Mouse (Mus musculus) liver, embryonic 12.5 days (tissue): ENCODE measurements around the gene Kcnk3. TPM values are rescaled to one million over a fixed set of nuclear protein-coding genes. Genes with fewer than 3 reads are reported as not detected.

Source experiments
- ATAC-seq: fragments of 200-750 bp; cut with Nextera tagmentation; 2 replicates; pipeline ENCODE4 v1.8.0; 2017; ENCODE audit warnings: moderate number of reproducible peaks, mild to moderate bottlenecking, moderate library complexity
- H3K27ac ChIP-seq: fragments of 300-500 bp; sonication (generic); 2 replicates; pipeline ENCODE4 v1.5.1; 2016; ENCODE audit warnings: mild to moderate bottlenecking
- H3K27me3 ChIP-seq: fragments of 300-500 bp; sonication (generic); replicated peaks from 2 replicates; pipeline ENCODE4 v1.6.1; 2016; ENCODE audit warnings: mild to moderate bottlenecking, moderate library complexity
- H3K36me3 ChIP-seq: fragments of 300-500 bp; sonication (generic); 2 replicates; pipeline ENCODE4 v1.6.1; 2016; ENCODE audit warnings: mild to moderate bottlenecking, moderate library complexity
- H3K4me1 ChIP-seq: fragments of 300-500 bp; sonication (generic); 2 replicates; pipeline ENCODE4 v1.6.1; 2016
- H3K4me2 ChIP-seq: fragments of 300-500 bp; sonication (generic); 2 replicates; pipeline ENCODE4 v1.6.1; 2016; ENCODE audit warnings: mild to moderate bottlenecking, moderate library complexity
- H3K4me3 ChIP-seq: fragments of 300-500 bp; sonication (generic); 2 replicates; pipeline ENCODE4 v1.5.1; 2016; ENCODE audit warnings: mild to moderate bottlenecking, moderate library complexity
- H3K9ac ChIP-seq: fragments of 300-500 bp; sonication (generic); 2 replicates; pipeline ENCODE4 v1.6.1; 2016; ENCODE audit warnings: mild to moderate bottlenecking, moderate library complexity
- H3K9me3 ChIP-seq: fragments of 300-500 bp; sonication (generic); replicated peaks from 2 replicates; pipeline ENCODE4 v1.6.1; 2016; ENCODE audit warnings: mild to moderate bottlenecking, moderate library complexity
- WGBS: fragments of 180-500 bp; shearing (Covaris S2); methylation state at CpG from one replicate; pipeline ENCODE4 v1.1.7; 2016; ENCODE audit not compliant: insufficient replicate concordance; 5-methylcytosine and 5-hydroxymethylcytosine counted together
- polyA plus RNA-seq: library from polyadenylated mRNA; unstranded; fragments of >200 nt; fragmentation: Nextera tagmentation; extraction: Ambion mirVana; gene quantifications from 2 replicates; pipeline ENCODE4 v1.2.1, GENCODE M21; 2016

Kcnk3 gene
- polyA plus RNA-seq, 1 experiment from 2014 or later = 0.08 TPM

DNA sequence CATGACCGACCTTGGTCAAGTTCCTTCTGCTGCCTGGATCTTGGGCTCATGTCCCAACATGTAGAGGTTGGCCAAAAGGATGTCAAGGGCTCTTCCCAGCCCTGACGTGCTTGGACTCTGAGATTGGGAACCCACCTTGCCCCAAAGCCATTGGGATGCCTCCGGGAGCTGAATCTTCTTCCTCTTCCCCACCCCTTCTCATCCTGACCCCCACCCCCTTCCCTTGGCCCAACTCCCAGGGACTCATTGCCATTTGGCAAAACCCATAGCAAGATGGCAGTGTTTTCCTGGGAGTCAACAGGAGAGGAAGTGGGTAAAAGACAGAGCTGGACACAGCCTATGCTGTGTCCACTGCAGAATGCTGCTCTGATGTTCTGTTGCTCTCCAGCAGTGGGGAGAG lies 1.6 kb downstream of the Kcnk3 start:
- Histone ChIP-seq H3K4me2 (no peak overlapping the region), H3K9me3 (no peaks in the 10 kb centered on the region), H3K36me3 (no peaks in the 10 kb centered on the region), H3K4me1 (peaks cover 12% of the 10 kb centered on the region), H3K4me3 (no peak overlapping the region), H3K27me3 (peaks cover 90% of the 10 kb centered on the region), H3K9ac (no peak overlapping the region), H3K27ac (no peak overlapping the region)
- 48% methylated on average over 3 of the region's 3 CpGs for WGBS
- no peak for ATAC-seq

DNA sequence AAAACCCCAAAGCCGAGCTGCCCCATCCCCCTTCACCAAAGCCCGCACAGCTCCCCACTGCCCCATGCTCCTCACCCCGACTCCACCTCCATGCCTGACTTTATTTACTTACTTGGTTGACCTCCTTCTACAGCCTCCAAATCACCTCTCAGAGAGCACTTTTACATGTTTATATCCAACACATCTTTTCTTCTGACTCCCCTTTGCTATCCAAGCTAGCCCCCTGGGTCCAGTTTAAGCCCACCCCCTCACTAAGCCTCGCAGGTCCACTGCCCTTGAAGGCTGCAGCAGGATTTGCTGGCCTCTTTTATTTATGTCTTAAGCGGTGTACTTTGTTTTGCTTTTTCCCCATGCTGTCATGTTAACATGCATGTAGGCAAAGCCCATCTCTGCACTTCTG lies 2.3 kb downstream of the Kcnk3 start:
- H3K27ac ChIP-seq = no peak overlapping the region
- H3K9ac ChIP-seq = no peak overlapping the region
- H3K4me2 ChIP-seq = no peak overlapping the region
- H3K36me3 ChIP-seq = no peaks in the 10 kb centered on the region
- H3K4me3 ChIP-seq = no peak overlapping the region
- 65% methylated on average over 5 of the region's 5 CpGs for WGBS
- no peaks in the 10 kb centered on the region for H3K9me3 ChIP-seq
- H3K27me3 ChIP-seq = peaks cover 83% of the 10 kb centered on the region
- ATAC-seq = no peak
- peaks cover 12% of the 10 kb centered on the region for H3K4me1 ChIP-seq

DNA sequence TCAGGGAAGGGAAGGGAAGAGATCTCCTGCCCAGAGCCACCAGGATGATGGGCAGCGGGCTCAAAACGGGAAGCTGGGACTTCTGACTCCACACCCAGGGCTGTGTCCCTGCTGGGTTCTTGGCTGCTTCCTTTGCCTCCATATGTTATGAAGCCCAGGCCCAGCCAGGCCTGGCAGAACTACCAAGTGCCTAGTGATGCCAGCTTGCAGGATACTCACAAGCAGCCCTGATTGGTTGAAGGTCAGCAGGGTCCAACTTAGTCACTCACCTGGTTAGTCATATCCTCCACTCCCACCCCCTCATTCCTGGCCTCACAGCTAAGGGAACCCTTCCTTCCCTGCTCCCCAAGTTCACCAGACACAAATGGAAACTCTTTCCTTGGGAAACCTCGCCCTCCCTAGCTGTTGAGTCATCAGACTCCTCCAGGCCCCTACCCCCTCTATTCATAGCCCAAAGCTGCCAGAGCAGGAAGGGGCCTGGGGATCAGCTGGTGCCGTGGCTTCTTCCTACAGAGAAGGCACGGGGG lies 3.3 kb downstream of the Kcnk3 start:
- 25% methylated on average over 5 of the region's 5 CpGs for WGBS
- Histone ChIP-seq H3K4me2 (no peak overlapping the region), H3K27me3 (peaks cover 72% of the 10 kb centered on the region), H3K4me1 (peaks cover 12% of the 10 kb centered on the region), H3K27ac (no peak overlapping the region), H3K9ac (no peak overlapping the region), H3K4me3 (no peak overlapping the region), H3K36me3 (no peaks in the 10 kb centered on the region), H3K9me3 (no peaks in the 10 kb centered on the region)
- ATAC-seq = no peak

DNA sequence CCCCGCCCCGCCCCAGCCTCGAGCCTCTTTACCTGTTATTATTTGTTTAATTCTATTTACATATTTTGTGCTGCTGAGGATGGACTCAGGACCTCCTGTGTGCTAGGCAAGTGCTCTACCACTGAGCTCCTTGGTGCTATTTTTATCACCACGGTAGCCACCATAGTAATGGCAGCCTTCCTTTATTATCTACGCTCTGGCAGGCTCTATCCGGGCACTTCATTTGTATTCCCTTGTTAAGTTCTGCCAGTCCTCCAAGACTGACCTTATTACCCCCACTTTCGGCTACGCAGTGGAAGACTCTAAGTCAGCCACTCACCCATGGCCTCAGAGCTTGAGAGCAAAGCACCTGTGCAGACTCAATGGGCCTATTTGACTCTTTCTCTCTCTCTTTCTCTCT lies 3.8 kb downstream of the Kcnk3 start:
- H3K9me3 ChIP-seq = no peaks in the 10 kb centered on the region
- WGBS = 70% methylated on average over 8 of the region's 8 CpGs
- no peak overlapping the region for H3K9ac ChIP-seq
- no peak overlapping the region for H3K27ac ChIP-seq
- no peaks in the 10 kb centered on the region for H3K36me3 ChIP-seq
- no peak overlapping the region for H3K4me3 ChIP-seq
- peaks cover 12% of the 10 kb centered on the region for H3K4me1 ChIP-seq
- H3K4me2 ChIP-seq = no peak overlapping the region
- peaks cover 68% of the 10 kb centered on the region for H3K27me3 ChIP-seq
- no peak for ATAC-seq

DNA sequence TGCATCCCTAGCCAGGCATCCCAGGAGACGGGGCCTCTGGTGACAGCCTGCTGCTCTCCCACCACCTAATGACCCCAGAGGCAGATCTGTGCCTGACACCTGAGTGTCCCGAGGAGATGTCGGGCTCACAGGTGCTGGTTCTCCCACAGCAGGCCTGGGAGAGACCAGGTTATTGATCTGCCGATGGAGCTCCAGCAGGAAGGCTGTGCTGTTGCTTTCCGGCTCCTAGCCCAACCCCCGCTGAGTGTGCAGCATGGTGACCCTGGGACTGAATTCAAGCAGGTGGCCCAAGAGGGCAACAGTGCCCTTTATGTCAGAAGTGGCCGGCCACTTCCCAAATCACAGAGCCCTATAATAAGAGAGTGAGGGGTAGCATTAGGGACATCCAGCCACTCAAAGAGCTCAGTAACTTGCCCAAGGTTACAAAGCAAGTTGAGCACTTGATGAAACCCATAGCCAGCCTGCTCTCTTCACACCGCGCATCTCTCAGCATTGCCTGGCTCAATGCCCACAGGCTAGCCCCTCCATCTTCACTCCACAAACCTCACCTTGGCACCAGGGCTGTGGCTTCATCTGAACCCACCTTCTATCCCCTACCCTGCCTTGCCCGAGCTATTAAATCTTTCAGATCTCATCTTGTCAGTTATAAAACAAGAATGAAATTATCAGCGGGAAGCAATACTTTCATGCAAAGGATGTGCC lies 4.5 kb downstream of the Kcnk3 start:
- Histone ChIP-seq H3K9ac (no peak overlapping the region), H3K9me3 (no peaks in the 10 kb centered on the region), H3K27ac (no peak overlapping the region), H3K4me3 (no peak overlapping the region), H3K4me1 (peaks cover 12% of the 10 kb centered on the region), H3K36me3 (no peaks in the 10 kb centered on the region), H3K4me2 (no peak overlapping the region), H3K27me3 (peaks cover 67% of the 10 kb centered on the region)
- ATAC-seq = no peak
- WGBS = 69% methylated on average over 11 of the region's 11 CpGs

DNA sequence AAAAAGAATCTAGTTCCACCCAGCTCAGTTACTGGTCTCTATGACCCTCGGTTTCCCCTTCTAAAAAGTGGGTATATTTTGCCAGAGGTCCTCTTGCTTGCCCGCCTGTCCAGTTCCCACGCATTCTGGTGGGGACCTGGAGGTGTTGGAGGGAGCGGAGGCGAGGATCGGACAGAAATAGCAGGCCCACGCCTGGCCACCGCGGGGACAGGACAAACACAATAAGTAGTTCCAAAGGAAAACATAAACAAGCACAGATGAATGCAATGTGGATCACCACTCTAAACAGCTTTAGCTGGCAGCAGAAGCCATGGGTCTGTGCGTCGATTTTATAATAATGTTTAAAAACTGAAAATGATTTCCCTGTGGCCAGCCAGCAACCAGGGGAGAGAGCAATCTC lies 5.4 kb downstream of the Kcnk3 start:
- no peak overlapping the region for H3K9ac ChIP-seq
- WGBS = 73% methylated on average over 11 of the region's 11 CpGs
- H3K27me3 ChIP-seq = peaks cover 58% of the 10 kb centered on the region
- H3K4me1 ChIP-seq = peaks cover 10% of the 10 kb centered on the region
- no peak overlapping the region for H3K4me3 ChIP-seq
- ATAC-seq = no peak
- no peak overlapping the region for H3K27ac ChIP-seq
- no peaks in the 10 kb centered on the region for H3K9me3 ChIP-seq
- H3K4me2 ChIP-seq = no peak overlapping the region
- no peaks in the 10 kb centered on the region for H3K36me3 ChIP-seq

DNA sequence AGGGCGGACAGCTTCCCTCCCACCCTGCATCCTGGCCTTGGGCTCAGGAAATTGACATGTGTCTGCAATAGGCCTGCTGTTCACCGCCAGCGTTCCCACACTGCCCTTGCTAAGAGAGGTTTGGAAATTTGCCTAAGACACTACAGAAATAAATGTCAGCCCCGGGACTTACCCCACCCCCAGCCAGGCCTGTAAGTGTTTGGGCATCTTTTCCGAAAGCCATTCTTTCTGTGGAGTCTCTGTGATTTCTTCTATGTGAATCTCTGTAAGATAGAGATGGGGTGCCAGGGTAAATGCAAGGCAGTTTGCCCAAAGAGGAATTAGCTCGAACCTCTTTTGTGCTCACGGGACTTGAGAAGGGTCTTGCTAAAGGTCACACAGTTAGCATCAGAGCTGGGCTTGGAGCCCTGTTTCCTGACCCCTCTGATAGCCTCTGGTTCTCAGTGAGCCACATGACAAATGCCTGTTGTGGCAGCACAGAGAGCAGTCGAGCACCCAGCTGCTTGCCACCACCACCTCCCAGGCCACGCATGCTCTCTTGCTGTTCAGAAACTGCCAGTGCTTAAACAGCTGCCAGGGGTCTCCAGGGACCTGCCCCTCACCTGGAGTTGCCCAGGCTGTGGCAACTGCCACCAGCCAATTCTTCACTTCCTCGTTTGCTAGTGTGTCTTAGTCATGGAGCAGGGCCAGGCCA lies 6.0 kb downstream of the Kcnk3 start:
- Histone ChIP-seq H3K27ac (no peak overlapping the region), H3K9me3 (no peaks in the 10 kb centered on the region), H3K4me2 (no peak overlapping the region), H3K36me3 (no peaks in the 10 kb centered on the region), H3K27me3 (peaks cover 52% of the 10 kb centered on the region), H3K4me3 (no peak overlapping the region), H3K4me1 (peaks cover 4% of the 10 kb centered on the region; the same call in 1 of the 2 replicates), H3K9ac (no peak overlapping the region)
- WGBS = 39% methylated on average over 10 of the region's 10 CpGs
- no peak for ATAC-seq

DNA sequence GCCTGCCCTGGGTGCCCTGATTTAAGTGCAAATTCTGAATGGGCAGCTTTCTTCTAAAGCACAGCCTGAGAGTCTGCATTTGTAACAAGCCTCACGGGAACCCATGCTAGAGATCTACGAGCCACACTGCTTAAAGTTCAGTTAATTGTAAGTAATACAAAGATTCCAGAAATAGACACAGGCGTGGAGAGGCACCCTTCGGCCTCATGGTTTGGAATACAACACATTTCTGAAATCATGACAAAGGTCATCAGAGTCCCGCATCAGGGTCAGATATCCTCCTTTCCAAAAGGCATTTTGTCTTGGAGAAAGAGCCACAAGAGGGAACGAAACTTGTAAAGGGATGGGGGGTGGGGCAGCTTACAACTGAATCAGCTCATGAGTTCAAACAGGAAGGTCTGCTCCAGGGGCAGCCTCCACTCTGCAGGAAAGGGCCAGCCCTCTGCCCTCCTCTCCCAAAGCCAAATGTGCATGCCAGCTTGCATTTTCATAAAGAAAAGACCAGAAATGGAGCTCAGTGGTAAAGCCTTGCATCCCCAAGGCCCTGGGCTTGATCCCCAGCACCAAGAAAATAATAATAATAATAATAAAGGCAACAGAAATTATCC lies 7.1 kb downstream of the Kcnk3 start:
- Histone ChIP-seq H3K27ac (no peak overlapping the region), H3K9ac (no peak overlapping the region), H3K4me2 (no peak overlapping the region), H3K27me3 (peaks cover 41% of the 10 kb centered on the region), H3K4me1 (peaks cover 4% of the 10 kb centered on the region; the same call in 1 of the 2 replicates), H3K36me3 (no peaks in the 10 kb centered on the region), H3K9me3 (no peaks in the 10 kb centered on the region), H3K4me3 (no peak overlapping the region)
- 39% methylated on average over 6 of the region's 6 CpGs for WGBS
- ATAC-seq = no peak

DNA sequence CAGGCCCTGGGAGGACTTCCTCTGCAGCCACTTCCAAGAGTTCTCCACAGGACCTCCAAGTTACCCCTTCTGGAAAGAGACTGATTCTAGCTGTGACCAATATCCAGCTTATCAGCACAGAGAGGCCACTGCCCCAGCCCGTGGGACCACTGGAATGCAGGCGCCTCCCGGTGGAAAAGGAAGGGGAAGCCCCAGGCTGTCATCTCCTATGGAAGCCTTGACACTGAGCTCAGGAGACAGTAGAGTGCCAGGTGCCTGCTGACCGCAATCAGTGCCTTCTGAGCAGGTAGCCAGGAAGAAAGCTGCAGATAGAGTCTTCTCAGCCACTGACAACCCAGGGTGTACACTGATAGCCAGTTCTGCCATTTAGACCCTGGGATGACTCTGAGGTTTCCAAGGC lies 13.4 kb downstream of the Kcnk3 start:
- Histone ChIP-seq H3K4me2 (no peak overlapping the region), H3K27me3 (peaks cover 24% of the 10 kb centered on the region; the same call in 1 of the 2 replicates), H3K36me3 (no peaks in the 10 kb centered on the region), H3K4me1 (no peaks in the 10 kb centered on the region), H3K9ac (no peak overlapping the region), H3K4me3 (no peak overlapping the region), H3K9me3 (no peaks in the 10 kb centered on the region), H3K27ac (no peak overlapping the region)
- ATAC-seq = no peak
- WGBS = 14% methylated on average over 4 of the region's 4 CpGs

DNA sequence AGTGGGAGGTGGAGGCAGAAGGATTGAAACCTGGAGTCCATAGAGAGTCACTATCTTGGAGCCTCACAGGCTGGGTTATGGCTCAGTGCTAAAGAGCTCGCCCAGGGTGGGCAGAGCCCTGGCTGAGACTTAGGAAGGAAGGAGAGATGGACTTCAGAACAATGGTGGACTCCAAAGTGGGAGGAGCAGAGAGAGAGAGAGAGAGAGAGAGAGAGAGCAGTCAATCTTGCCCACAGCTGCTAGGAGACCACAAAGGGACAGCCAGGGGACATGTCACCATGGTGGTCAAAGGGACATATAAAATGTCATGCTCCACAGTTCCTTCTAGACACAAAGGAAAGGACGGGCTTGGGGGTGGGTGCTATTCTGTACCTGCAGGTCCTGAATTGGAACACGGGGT lies 15.3 kb downstream of the Kcnk3 start:
- no peak overlapping the region for H3K27ac ChIP-seq
- no peak for ATAC-seq
- H3K27me3 ChIP-seq = peaks cover 22% of the 10 kb centered on the region; the same call in 1 of the 2 replicates
- 49% methylated on average over 3 of the region's 3 CpGs for WGBS
- H3K4me3 ChIP-seq = no peak overlapping the region
- H3K9ac ChIP-seq = no peak overlapping the region
- no peaks in the 10 kb centered on the region for H3K9me3 ChIP-seq
- H3K4me1 ChIP-seq = no peaks in the 10 kb centered on the region
- H3K4me2 ChIP-seq = no peak overlapping the region
- no peaks in the 10 kb centered on the region for H3K36me3 ChIP-seq

DNA sequence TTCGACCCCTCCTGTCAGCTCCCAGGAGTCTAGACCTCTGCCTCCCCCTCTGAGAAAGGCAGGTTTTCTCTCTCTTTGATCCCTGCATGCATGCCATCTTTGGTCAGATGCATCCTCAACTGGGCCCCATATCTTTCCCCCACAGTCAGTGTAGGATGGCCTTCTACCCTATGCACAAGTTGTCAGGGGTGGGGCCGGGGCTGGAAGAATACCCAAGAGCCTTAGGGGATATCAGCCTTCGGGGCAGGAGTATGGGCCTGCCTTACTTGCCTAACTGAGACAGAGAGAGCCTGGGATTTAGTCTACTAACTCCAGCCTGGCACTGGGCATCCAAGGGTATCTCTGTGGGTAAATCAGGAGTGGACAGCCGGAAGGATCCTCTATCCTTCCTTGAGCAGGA lies 16.0 kb downstream of the Kcnk3 start:
- Histone ChIP-seq H3K9ac (no peak overlapping the region), H3K4me2 (no peak overlapping the region), H3K27me3 (peaks cover 22% of the 10 kb centered on the region; the same call in 1 of the 2 replicates), H3K4me1 (no peaks in the 10 kb centered on the region), H3K36me3 (no peaks in the 10 kb centered on the region), H3K27ac (no peak overlapping the region), H3K4me3 (no peak overlapping the region), H3K9me3 (no peaks in the 10 kb centered on the region)
- 53% methylated on average over 4 of the region's 4 CpGs for WGBS
- ATAC-seq = no peak

DNA sequence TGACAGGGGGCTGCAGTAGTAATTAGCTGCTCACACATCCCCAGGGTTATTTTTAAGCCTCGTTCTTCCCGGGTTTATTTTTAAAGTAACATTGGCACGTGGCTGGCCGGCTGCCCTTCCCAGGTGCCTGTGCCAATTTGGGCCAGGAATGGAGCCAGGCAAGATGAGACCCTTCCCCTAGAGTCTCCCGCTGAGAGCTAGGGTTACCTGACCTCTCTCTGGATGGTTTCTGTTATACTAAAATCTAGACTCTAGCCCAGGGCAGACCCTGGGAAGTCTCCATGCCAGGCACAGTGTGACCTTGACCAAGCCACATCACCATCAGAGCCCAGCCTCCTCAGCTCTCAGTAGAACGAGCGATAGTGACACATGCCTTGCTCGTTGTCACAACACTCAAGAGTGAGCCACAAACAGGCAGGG lies 16.8 kb downstream of the Kcnk3 start:
- peaks cover 22% of the 10 kb centered on the region; the same call in 1 of the 2 replicates for H3K27me3 ChIP-seq
- no peaks in the 10 kb centered on the region for H3K9me3 ChIP-seq
- no peaks in the 10 kb centered on the region for H3K4me1 ChIP-seq
- no peak overlapping the region for H3K4me3 ChIP-seq
- no peak overlapping the region for H3K9ac ChIP-seq
- H3K4me2 ChIP-seq = no peak overlapping the region
- H3K27ac ChIP-seq = no peak overlapping the region
- H3K36me3 ChIP-seq = no peaks in the 10 kb centered on the region
- ATAC-seq = no peak
- whole genome bisulfite sequencing = 69% methylated on average over 8 of the region's 8 CpGs
